Mouse (Mus musculus): ENCODE measurements around the gene Maco1. TPM values are rescaled to one million over a fixed set of nuclear protein-coding genes. Genes with fewer than 3 reads are reported as not detected.
"Not testable (repeated sequence)": the region's sequence is repeated elsewhere in the genome, so short reads cannot be mapped to it uniquely, and the experiment has no call there.

Gene Maco1
- total RNA-seq, 2 experiments from 2014 or later, result 15.1 to 20.4 TPM

- TF ChIP-seq CTCF (IDR thresholded peaks at IDR 0.05), result no peak
- intact Hi-C loops (cut with DNase I), result loop anchor here (5.0 kb wide), 1 partner anchor 49 kb away; no protein-coding TSS in a partner anchor
- H3K27ac ChIP-seq, result no peak overlapping the region
- H3K4me3 ChIP-seq, result no peak overlapping the region
- DNase-seq, result no peak
These were observed 25.3 kb downstream of the Maco1 start for GRCm38 (mm10) chr4:134827806-134828205.

GRCm38 (mm10) chr4:134826348-134826747 lies 26.8 kb downstream of the Maco1 start:
- no peak for TF ChIP-seq CTCF (IDR thresholded peaks at IDR 0.05)
- Histone ChIP-seq H3K4me3 (no peak overlapping the region), H3K27ac (no peak overlapping the region)
- intact Hi-C loops (cut with DNase I), result loop anchor here (5.0 kb wide), 1 partner anchor 51 kb away; no protein-coding TSS in a partner anchor
- DNase-seq, result no peak

GRCm38 (mm10) chr4:134825864-134826263 lies 27.3 kb downstream of the Maco1 start:
- intact Hi-C loops (cut with DNase I), result loop anchor here (5.0 kb wide), 1 partner anchor 51 kb away; no protein-coding TSS in a partner anchor
- H3K27ac ChIP-seq, DNase-seq, H3K4me3 ChIP-seq: not testable (repeated sequence)

GRCm38 (mm10) chr4:134823560-134823959 lies 29.6 kb downstream of the Maco1 start:
- Histone ChIP-seq H3K4me3 (no peak overlapping the region), H3K27ac (no peak overlapping the region)
- DNase-seq, result no peak
- intact Hi-C loops (cut with DNase I), result no loop called here
- TF ChIP-seq CTCF (IDR thresholded peaks at IDR 0.05), result no peak

GRCm38 (mm10) chr4:134821061-134821460 lies 32.1 kb downstream of the Maco1 start:
- DNase-seq, result no peak
- H3K4me3 ChIP-seq, result no peak overlapping the region
- intact Hi-C loops (cut with DNase I), result no loop called here
- TF ChIP-seq CTCF (IDR thresholded peaks at IDR 0.05), result no peak
- peak overlapping the region; percentile 50 for H3K27ac ChIP-seq

GRCm38 (mm10) chr4:134817706-134818105 lies 35.4 kb downstream of the Maco1 start:
- H3K4me3 ChIP-seq, result no peak overlapping the region
- intact Hi-C loops (cut with DNase I), result no loop called here
- TF ChIP-seq CTCF (IDR thresholded peaks at IDR 0.05), result no peak
- no peak overlapping the region for H3K27ac ChIP-seq
- no peak for DNase-seq

GRCm38 (mm10) chr4:134814229-134814571 lies 38.9 kb downstream of the Maco1 start:
- TF ChIP-seq CTCF (IDR thresholded peaks at IDR 0.05), result no peak
- intact Hi-C loops (cut with DNase I), result no loop called here
- DNase-seq, result peak; percentile 64
- Histone ChIP-seq H3K27ac (peak overlapping the region; percentile 46), H3K4me3 (no peak overlapping the region)

GRCm38 (mm10) chr4:134813406-134814228 lies 39.5 kb downstream of the Maco1 start:
- intact Hi-C loops (cut with DNase I), result no loop called here
- TF ChIP-seq CTCF (IDR thresholded peaks at IDR 0.05), result no peak
- Histone ChIP-seq H3K27ac (peak overlapping the region; percentile 28), H3K4me3 (no peak overlapping the region)
- no peak for DNase-seq

- no peak overlapping the region for H3K4me3 ChIP-seq
- peak overlapping the region; percentile 71 for H3K27ac ChIP-seq
- intact Hi-C loops (cut with DNase I), result no loop called here
- peak; percentile 93 for DNase-seq
- TF ChIP-seq CTCF (IDR thresholded peaks at IDR 0.05), result no peak
These were observed 48.4 kb downstream of the Maco1 start for GRCm38 (mm10) chr4:134804765-134805164.

- intact Hi-C loops (cut with DNase I), result no loop called here
- H3K4me3 ChIP-seq, result no peak overlapping the region
These were observed 50.4 kb downstream of the Maco1 start for GRCm38 (mm10) chr4:134802765-134803164.

GRCm38 (mm10) chr4:134802155-134802554 lies 51.0 kb downstream of the Maco1 start:
- H3K4me3 ChIP-seq, result no peak overlapping the region
- DNase-seq, result no peak
- intact Hi-C loops (cut with DNase I), result no loop called here

More at GRCm38 (mm10) chr4:134802765-134803164, 50.4 kb downstream of the Maco1 start:
- DNase-seq, result no peak
- H3K27ac ChIP-seq, result no peak overlapping the region
- TF ChIP-seq CTCF (IDR thresholded peaks at IDR 0.05), result no peak

GRCm38 (mm10) chr4:134800693-134801092 lies 52.5 kb downstream of the Maco1 start:
- intact Hi-C loops (cut with DNase I), result no loop called here
- no peak for DNase-seq
- no peak for TF ChIP-seq CTCF (IDR thresholded peaks at IDR 0.05)
- Histone ChIP-seq H3K4me3 (no peak overlapping the region), H3K27ac (no peak overlapping the region)

More at GRCm38 (mm10) chr4:134802155-134802554, 51.0 kb downstream of the Maco1 start:
- H3K27ac ChIP-seq, result no peak overlapping the region
- no peak for TF ChIP-seq CTCF (IDR thresholded peaks at IDR 0.05)

- intact Hi-C loops (cut with DNase I), result no loop called here
These were observed 53.0 kb downstream of the Maco1 start for GRCm38 (mm10) chr4:134800098-134800497.

More at GRCm38 (mm10) chr4:134800098-134800497, 53.0 kb downstream of the Maco1 start:
- no peak for DNase-seq
- no peak for TF ChIP-seq CTCF (IDR thresholded peaks at IDR 0.05)
- Histone ChIP-seq H3K4me3 (no peak overlapping the region), H3K27ac (no peak overlapping the region)

All from gastrocnemius, adult 2 months (tissue).